In the genomic region with DNA sequence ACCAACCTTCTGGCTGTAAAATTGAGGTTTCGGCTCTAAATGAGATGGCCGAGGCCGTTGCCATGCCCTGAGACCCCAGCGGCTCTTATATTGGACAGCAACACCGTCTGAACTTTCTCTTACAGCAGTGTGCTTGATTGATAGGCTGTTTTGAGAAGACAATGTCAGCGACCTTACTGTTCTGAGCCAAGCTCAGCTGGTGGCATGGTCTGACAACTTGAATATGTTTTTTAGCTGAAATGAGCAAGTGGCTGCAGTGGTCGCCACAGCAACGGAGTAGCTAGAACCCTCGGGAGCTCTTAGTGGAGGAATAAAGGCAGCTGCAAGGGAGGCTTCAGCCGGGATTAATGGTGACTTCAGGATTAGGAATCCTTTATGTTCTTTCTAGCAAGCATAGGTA, we compare ENCODE assay signal across 9 mouse cellular contexts.
DNase-seq lines count a peak whose midpoint lies in the region.
"Had no signal": no experiment of that assay in that cellular context is flagged by ENCODE, and none has a peak within 500 bp of the region (broad histone marks: within the 10 kb centered on the region; RNA-seq: fewer than 3 reads in every experiment).

No protein-coding gene starts in this region.

- DNase-seq in adrenal gland, postnatal 14 days: peak; percentile 27
- DNase-seq in adrenal gland, adult (ENCODE audit: inconsistent age in 2 of 2, low spot score in 1 of 2): no peak
- peak; percentile 52 for DNase-seq in brain, adult 2 months (ENCODE audit: low read depth, low spot score)
- peak; percentile 48 for DNase-seq in forelimb bud, embryonic 11.5 days (ENCODE audit: low read depth, low spot score)
- DNase-seq in mesoderm, embryonic 11.5 days (ENCODE audit: low read depth, low spot score): peak; percentile 76
- no peak for DNase-seq in spleen, postnatal 14 days (ENCODE audit: low spot score in 2 of 2)
- no peak for DNase-seq in gastrocnemius, postnatal 25 days
- DNase-seq in heart, adult 11 months: no peak
- DNase-seq: heart, adult 18-20 months had no signal

Comparison
In these comparisons a context has a peak if more than half of its experiments do, and no peak if none do; other contexts are left out.
1. DNase-seq: peak in adrenal gland, postnatal 14 days (single experiment), brain, adult 2 months (single experiment), forelimb bud, embryonic 11.5 days (single experiment) and mesoderm, embryonic 11.5 days (single experiment); none in adrenal gland, adult (0 of 2), spleen, postnatal 14 days (0 of 2), gastrocnemius, postnatal 25 days (single experiment) and heart, adult 11 months (single experiment).